Mouse (Mus musculus): ENCODE measurements around the gene Fam71e1.

Fam71e1 gene

DNA sequence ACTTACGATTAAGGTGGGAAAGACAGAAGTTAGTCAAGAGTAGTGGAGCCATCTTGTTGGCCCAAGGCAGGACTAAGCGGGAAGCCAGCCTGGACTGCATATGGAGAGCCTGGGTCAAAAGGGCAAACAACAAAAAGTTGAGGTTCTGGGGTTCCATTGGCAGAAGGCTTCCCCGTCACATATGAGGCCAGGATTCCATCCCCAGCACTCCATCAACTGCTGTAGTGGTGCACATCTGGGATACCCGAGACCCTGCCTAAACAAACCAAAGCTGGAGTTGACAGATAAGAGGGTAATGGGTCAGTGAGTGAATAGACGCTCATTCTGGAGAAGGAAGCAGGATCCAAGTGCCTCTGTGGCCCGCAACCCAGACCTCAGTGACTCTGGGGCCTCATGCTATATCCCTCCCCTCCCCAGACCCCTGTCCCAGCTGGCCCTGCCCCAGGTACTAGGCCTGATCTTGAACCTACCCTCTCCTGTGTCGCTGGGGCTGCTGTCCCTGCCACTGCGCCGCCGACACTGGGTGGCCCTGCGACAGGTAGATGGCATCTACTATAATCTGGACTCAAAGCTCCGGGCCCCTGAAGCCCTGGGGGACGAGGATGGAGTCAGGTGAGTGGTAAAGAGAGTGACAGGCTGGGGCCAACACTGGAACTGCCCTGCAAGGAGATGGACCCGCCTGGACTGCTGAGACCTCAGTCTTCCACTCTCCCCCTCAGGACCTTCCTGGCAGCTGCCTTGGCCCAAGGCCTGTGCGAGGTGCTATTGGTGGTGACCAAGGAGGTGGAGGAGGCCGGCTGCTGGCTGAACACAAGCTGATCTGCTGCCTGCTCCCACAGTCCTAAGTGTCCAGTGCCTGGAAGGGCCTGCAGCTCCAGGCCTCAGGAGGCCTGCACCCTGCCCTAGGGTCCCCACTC is 25.4 kb upstream of the Fam71e1 start:
- peak; percentile 14 to 15 for DNase-seq (ENCODE audit: low spot score in 2 of 2)

DNA sequence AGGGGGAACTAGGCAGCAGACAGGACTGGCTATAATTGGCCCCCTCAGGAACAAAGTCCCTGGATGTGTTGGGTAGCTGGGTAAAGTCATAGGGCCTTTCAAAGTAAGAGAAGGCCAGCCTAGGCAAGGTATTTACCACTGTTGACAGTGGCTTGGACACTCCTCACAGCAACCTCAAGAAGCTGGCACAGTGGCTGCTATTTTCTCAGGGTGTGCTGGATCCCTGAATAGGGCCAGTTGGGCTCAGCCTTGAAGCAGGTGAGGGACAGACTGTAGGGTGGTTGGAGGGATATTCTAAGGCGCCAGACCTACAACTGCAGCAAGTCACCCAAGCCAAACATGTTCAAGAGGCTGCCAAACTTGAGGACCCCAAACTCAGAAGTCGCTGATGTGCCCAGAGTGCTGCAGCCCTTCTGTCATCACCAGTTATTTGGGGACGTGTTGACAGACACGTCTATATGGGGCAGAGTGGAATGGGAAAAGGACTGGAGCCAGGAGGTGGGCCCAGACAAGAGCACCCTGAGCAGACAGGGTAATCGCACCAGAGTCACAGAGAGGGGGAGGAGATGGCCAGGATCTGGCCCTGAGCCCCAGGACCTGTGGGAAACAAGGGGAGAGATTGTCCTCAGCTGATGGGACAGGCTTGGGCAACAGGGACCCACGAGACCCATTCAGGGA is 24.4 kb upstream of the Fam71e1 start:
- DNase-seq (ENCODE audit: low spot score in 2 of 2) = peak; percentile 4 to 6

DNA sequence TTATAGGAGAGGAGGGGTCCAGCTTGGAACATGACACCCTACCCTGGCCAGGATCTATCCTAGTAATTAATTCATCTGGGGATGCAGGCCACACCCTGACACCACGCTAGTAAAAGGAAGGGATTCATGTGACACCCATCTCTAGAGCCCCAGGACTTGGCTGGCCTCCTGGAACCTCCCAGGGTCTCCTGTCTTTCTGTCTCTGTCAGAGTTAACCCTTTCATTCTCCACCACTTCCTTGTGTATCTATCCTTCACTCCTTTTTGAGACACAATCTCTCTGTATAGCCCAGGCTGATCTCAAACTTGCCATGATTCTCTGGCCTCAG is 23.9 kb upstream of the Fam71e1 start:
- no peak for DNase-seq (ENCODE audit: low spot score in 2 of 2)

DNA sequence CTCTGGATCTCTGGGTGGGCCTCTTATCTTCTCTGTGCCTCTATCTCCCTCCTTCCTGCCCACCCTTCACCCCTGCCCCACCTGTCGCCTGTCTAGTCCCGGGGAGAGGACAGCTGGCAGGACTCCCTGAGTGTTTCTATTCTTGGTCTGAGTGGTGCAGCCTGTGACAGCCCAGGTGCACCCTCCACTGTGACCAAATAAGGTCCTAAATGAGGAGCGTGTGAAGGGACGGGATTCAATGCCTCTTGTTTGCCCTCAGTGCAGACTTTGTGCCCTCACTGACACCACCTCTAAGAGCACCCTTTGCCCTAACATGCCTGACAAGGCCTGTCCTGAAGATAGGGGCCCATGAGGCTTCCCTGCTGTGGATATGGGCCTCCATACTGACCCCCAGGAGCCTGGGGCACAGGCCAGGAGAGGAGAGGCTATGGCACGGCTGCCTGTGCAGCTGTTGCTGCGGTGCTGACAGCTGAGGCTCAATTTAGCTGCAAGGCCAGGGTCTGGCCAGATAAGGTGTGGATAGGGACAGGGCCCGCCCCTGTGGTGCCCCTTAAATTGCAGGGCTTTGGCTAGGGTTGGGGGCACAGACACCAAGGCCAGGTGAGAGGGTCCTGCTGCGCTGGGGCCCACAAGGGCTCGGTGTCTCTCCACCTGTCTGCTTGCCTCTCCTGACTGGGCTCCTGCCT is 23.3 kb upstream of the Fam71e1 start:
- DNase-seq (ENCODE audit: low spot score in 2 of 2) = peak; percentile 16 to 17

DNA sequence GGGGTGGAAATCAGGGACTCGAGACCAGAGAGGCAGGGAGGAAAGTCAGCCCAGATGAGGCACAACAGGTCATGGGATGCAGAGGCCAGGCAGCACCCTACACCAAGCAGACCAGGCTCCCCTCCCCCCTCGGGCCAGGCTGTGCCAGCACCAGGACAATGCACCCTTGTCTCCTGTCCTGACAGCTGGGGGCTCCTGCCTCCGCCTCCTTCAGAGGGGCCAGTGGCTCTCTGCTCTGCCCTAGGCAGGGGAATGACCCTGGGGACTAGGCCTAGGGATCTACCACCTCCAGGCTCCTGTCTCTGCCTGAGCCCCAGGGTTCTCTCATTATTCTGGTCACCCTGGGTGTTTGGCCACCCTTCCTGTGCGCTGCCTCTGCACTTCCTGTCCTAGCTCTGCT is 22.0 kb upstream of the Fam71e1 start:
- peak; percentile 65 to 77 for DNase-seq (ENCODE audit: low spot score in 2 of 2)

DNA sequence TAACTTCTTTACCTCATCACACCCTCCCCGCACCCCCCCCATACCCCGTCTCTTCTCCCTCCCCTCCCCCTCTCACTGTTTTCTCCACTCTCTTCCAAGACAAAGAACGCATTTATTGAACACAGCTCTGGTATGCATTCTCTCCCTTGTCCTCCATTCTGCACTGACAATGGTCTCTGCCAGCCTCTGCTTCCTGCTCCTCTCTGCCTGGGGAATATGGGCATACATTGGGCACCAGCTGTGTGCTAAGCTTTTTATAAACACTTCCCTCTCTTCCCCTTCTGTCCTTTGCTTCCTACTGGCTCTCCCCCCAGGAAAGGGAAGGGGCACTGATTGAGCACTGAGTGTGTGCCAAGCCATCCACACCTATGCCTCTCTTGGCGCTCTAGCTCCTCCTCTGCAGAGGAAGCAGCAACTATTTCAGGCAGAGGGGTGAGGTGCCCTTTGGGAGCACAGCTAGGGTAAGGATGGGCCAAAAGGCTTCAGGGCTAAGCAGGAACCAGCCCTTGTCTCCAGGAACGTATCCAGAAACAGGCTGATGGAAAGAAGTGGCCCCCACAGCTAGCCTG is 21.3 kb upstream of the Fam71e1 start:
- peak; percentile 6 to 10 for DNase-seq (ENCODE audit: low spot score in 2 of 2)

DNA sequence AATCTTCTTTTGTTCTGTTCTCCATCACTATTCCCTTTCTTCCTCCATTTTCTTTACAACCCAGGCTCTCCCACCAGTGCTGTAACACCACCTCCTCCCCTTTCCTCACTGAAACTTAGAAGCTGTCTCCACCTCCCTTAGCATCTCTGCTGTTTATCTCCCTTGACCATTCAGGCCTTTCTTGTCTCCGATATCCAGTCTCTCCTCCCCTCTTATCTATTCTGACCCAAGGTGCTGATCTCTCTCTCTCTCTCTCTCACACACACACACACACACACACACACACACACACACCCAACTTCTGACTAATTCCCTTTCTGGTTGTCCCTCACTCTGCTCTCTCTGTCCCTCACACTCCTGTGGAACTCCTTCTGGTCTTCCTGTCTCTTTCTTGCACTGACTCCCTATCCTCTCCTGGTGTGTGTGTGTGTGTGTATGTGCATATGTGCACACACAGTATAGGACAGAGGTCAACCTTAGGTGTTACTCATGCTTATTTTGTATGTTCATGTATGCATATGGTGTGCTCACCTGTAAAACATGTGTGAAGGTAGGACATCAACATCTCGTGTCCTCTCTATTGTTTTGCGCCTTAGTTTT is 13.4 kb upstream of the Fam71e1 start:
- DNase-seq (ENCODE audit: low spot score in 2 of 2) = no peak

DNA sequence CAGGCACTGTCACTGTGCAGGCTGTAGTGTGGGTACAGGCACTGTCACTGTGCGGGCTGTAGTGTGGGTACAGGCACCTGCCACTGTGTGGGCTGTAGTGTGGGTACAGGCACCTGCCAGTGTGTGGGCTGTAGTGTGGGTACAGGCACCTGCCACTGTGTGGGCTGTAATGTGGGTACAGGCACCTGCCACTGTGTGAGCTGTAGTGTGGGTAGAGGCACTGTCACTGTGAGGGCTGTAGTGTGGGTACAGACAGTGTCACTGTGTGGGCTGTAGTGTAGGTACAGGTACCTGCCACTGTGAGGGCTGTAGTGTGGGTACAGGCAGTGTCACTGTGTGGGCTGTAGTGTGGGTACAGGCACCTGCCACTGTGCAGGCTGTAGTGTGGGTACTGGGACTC is 12.3 kb upstream of the Fam71e1 start:
- DNase-seq (ENCODE audit: low spot score in 2 of 2) = peak in 1 of 2 experiments; percentile 2

DNA sequence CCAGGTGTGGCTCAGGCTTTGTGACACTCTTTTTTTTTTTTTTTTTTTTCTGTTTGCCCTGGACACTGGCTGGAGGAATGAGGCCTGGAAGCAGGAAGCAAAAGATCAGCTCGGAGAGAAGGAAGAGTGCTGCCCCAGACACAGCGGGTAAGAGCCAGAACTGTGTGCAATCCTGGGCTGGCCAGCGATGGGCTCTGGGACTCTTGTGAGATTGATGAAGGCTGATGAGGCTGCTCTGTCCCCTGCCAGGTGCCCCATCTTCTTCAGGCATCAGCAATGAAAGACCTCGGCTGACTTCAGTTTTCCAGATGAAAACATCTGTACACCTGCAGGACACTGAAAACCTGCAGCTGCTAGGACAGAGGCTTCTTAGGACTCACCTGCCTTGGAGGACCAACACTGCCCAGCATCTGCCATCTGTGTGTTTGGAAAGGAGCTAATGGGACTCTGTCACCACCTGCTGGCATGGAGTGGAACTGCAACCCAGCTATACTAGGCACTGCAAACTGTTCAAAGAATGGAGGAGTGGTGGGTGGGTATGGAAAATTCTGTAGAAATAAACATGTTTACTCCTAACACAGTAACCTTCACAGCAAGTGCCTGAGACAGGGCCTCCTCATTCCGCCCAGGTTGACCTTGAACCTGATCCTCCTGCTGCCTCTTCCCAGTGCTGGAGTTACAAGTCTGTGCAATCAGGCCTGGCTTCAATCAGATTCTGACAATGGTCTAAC is 11.4 kb upstream of the Fam71e1 start:
- peak; percentile 45 to 79 for DNase-seq (ENCODE audit: low spot score in 2 of 2)

DNA sequence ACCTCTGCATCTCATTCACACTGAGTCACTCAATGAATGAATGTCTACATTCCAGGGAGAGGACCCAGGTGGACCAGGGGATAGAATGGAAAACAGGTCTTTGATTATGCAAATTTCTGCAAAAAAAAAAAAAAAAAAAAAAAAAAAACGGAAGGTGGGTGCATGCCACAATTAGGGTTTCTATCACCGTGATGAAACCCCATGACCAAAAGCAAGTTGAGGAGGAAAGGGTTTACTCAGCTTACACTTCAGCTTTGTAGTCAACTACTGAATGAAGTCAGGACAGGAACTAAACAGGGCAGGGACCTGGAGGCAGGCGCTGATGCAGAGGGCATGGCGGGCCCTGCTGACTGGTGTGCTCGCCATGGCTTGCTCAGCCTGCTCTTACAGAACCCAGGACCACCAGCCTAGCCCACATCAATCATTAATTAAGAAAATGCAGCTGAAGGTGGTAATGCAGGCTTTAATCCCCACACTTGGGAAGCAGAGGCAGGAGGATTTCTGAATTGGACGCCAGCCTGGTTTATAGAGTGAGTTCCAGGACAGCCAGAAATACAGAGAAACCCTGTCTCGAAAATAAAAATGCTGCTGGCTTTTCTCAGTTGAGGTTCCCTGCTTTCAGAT is 10.7 kb upstream of the Fam71e1 start:
- DNase-seq (ENCODE audit: low spot score in 2 of 2) = peak in 1 of 2 experiments; percentile 2

DNA sequence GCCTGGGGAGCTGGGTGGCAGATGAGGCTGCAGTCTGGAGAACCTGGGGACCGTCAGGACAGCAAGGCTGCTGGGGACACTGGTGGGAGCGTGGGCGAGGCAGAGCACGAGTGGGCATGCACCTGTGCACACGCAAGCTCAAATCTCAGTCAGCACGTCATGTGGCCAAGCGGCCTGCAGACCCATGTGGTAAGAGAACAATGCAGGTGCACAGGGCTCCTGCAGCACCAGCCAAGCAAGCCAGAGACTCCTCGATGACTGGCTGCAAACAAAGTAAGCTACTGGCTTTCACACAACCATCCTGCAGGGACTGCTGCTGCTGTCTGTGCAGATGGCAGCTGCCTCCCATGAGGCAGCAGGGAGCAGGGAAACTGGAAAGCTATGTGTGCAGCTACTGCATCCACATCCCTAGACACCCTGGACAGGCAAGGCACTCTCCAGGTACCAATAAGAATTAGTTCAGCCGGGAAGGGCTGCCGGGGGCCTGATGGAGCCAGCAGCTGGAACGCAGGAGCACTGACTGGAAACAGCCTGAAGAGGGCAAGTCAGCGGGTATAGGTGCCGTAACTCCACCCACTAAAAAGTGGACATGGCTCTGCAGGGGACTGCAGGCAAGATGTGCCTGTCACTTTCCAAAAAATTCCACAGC is 9.3 kb upstream of the Fam71e1 start:
- peak in 1 of 2 experiments; percentile 10 for DNase-seq (ENCODE audit: low spot score in 2 of 2)

DNA sequence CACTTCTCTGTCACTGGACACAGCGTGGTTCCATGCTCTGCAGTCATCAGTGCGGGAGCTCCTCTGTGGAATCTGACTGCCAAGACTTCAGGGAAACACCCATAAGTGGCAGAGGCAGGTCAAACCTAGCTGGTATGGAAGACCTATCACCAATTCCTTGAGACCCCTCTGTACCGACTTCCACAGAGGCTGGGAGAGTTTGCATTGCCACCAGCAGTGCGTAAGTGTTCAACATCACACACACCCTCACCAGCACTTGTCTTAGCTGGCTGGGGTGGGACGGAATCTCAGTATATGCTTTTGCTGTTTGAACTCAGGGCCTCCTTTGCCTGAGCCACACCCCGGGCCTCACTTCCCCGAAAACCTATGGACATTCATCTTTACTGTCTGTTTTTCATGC is 8.4 kb upstream of the Fam71e1 start:
- peak in 1 of 2 experiments; percentile 5 for DNase-seq (ENCODE audit: low spot score in 2 of 2)

DNA sequence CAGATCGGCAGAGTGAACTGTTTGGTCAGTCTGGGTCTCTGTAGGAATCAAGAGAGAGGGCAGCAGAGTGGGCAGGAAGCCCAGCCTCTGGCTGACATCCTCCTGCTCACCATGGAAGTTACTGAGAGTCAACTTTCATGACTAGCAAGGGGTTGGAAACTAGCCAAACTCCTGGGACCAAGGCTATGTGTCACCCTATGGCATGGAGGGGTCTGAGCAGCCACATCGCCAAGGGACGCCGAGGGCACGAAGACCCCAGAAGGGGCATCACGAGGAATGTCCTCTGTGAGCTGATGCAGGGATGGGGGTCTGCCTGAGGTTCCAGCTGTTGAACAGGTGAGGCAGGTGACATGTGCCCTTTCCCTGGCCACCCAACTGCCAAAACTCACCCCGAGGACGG is 7.8 kb upstream of the Fam71e1 start:
- no peak for DNase-seq (ENCODE audit: low spot score in 2 of 2)

DNA sequence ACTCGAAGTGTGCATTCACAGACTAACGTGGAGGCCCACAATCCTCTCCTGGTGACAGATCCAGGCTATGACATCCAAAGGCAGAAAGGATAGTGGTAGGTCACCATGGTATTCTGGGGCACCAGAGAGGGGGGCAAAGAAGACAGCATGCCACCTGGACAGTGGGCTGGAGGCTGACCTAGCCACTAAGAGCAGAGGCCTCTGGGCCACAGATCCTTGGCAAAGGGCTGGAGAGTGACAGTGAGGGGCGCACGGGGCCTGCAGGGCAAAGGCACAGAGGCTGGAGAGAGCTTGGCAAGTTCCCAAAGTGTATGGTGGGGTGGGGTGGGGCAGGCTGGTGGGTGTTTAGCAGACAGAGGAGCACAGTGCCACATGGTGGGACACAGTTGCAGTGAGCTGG is 6.1 kb upstream of the Fam71e1 start:
- peak in 1 of 2 experiments; percentile 6 for DNase-seq (ENCODE audit: low spot score in 2 of 2)

DNA sequence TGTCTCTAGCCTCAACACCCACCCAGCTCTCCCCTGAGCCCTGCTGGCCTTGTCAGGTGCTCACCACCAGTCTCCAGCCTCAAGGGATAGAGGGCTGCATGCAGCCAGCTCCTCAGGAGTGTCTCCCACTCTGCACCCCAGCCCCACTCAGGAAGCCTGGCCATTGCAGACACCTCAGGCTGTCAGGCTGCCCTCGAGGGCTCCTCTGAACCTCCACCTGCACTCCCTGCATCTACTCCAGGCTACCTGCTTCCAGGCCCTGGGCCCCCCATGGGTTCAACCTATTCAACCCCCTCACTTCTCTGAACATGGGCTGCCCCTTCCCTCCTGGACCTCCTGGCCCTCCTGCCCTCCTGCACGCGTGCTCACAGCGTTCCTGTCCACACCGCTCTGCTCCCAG is 5.0 kb upstream of the Fam71e1 start:
- peak in 1 of 2 experiments; percentile 2 for DNase-seq (ENCODE audit: low spot score in 2 of 2)

DNA sequence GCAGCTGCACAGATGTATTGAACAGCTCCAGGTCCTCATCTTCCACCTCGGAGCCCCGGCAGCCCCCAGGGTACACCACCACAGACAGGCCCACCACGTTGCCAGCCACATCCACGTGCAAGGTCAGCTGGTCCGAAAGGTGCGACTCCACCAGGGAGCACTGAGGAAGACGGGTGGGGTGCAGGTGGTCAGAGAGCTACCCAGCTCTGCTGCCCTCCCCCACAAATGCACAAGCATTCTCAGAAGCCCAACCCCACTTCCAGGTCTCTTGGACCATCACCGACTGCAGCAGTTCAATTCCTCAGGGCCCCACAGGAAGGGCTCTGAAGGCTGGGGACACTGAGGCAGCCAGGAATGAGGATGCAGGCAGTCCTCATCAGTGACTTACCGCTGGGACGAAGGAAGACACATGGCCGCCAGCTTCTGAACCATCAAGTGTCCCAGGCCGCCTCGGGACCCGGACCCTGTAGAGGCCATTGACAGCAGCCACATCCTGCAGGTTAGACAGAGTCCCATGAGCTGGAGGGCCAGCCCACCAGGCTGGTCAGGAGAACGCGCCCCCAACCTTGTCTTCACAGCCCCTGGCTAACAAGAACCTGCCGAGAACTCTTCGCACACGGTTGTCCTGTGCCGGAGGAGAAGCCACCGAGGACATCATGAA is 4.1 kb upstream of the Fam71e1 start:
- peak in 1 of 2 experiments; percentile 8 for DNase-seq (ENCODE audit: low spot score in 2 of 2)

DNA sequence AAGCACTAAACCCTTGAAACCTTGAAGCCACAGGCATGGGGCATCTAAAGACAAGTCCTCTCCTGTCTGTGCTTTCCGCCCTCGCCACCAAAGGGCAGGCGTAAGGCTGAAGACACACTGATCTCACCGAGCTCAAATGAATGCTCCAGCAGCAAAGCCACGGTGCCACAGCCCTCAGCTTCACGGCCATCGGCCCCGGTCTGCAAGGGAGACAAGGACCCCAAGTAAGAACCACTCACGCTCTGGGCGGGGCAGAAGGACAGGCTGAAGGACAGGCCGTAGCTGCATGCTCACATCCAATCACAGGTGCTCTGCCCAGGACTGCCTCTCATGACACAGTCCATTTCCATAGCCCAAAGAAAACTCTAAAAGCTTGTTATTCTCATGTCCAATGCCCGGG is 1.7 kb upstream of the Fam71e1 start:
- peak in 1 of 2 experiments; percentile 12 for DNase-seq (ENCODE audit: low spot score in 2 of 2)

DNA sequence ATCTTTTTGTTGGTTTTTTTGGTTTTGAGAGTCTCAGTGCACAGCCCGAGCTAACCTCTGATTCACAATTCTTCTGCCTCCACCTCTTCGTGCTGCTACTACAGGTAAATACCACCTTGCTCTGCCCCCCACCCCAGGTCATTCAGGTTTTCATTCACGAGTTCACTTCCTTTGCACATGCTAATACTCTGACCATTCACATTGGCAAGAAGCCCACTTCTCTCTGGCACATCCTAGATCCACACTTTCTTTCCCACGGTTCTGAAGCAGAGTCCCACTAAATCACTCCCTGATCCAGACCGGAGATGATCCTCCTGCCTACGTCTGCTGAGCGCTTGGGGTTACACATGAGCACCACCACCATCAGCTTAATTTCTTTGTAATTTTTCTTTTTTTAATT is 1.3 kb upstream of the Fam71e1 start:
- no peak for DNase-seq (ENCODE audit: low spot score in 2 of 2)

DNA sequence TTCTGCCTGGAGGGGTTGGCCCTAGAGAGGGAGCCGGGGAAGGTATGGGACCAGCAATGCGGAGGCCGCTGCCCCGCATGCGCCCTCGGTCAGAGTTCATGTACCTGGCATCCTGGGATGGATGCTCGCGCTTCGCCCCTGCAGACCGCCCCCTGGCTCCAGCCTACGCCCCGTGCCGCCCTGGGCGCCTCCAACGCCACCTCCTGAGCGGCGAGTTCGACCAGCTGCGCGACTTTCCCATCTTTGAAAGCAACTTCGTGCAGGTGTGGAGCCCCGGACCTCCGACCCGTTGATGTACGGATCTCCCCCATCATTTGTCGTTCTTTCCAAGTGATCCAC is 359 bp downstream of the Fam71e1 start:
- no peak for DNase-seq (ENCODE audit: low spot score in 2 of 2)

Measured in frontal cortex, postnatal 10 days (tissue).